Mouse (Mus musculus) limb, embryonic 12.5 days (tissue): ENCODE measurements around the gene Syk. TPM values are rescaled to one million over a fixed set of nuclear protein-coding genes. Genes with fewer than 3 reads are reported as not detected.
A peak's percentile ranks its signal among the peaks of the same experiment; 100 is the strongest.

Experiments used
- ATAC-seq: fragments of 200-750 bp; cut with Nextera tagmentation; 2 replicates; pipeline ENCODE4 v1.8.0; 2017; ENCODE audit warnings: low read depth, moderate TSS enrichment; ENCODE audit not compliant: insufficient number of reproducible peaks, insufficient read depth, low FRiP score, low TSS enrichment
- H3K27ac ChIP-seq: fragments of 300-500 bp; sonication (generic); 2 replicates; pipeline ENCODE4 v1.5.1; 2016; ENCODE audit warnings: mild to moderate bottlenecking, moderate library complexity
- H3K27me3 ChIP-seq: fragments of 300-500 bp; sonication (generic); 2 replicates; pipeline ENCODE4 v1.6.1; 2016; ENCODE audit warnings: mild to moderate bottlenecking, moderate library complexity
- H3K36me3 ChIP-seq: fragments of 300-500 bp; sonication (generic); 2 replicates; pipeline ENCODE4 v1.6.1; 2016; ENCODE audit warnings: mild to moderate bottlenecking, moderate library complexity
- H3K4me1 ChIP-seq: fragments of 300-500 bp; sonication (generic); replicated peaks from 2 replicates; pipeline ENCODE4 v1.6.1; 2016
- H3K4me2 ChIP-seq: fragments of 300-500 bp; sonication (generic); 2 replicates; pipeline ENCODE4 v1.6.1; 2016; ENCODE audit warnings: mild to moderate bottlenecking, moderate library complexity
- H3K4me3 ChIP-seq: fragments of 300-500 bp; sonication (generic); replicated peaks from 2 replicates; pipeline ENCODE4 v1.5.1; 2016; ENCODE audit warnings: mild to moderate bottlenecking
- H3K9ac ChIP-seq: fragments of 300-500 bp; sonication (generic); replicated peaks from 2 replicates; pipeline ENCODE4 v1.6.1; 2016; ENCODE audit warnings: mild to moderate bottlenecking, moderate library complexity
- H3K9me3 ChIP-seq: fragments of 300-500 bp; sonication (generic); 2 replicates; pipeline ENCODE4 v1.6.1; 2016; ENCODE audit warnings: mild to moderate bottlenecking, moderate library complexity
- WGBS: fragments of 180-500 bp; shearing (Covaris S2); methylation state at CpG from one replicate; pipeline ENCODE4 v1.1.7; 2016; 5-methylcytosine and 5-hydroxymethylcytosine counted together
- polyA plus RNA-seq: library from polyadenylated mRNA; unstranded; fragments of >200 nt; fragmentation: Nextera tagmentation; extraction: Ambion mirVana; gene quantifications from 2 replicates; pipeline ENCODE4 v1.2.1, GENCODE M21; 2016

Gene Syk
- polyA plus RNA-seq, 1 experiment from 2014 or later, result 2.4 TPM

DNA sequence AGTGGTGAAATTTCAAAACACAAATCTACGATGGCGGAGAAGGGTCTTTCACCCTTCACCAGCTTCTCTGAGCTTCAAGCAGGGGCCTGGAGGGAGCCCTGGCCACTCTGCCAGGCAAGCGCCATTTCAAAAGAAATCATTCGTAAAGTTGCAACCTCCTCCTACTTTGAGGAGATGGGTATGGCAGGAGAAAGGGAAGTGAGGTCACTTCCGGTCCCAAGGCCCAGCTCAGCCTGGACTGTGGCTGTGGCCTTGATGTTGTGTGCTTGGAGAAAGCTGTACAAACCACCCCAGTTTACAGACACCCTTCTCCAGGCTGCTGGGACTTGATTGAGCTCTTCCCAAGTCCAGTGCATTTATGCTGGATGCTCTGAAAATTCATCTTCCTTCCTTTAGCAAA, 36.5 kb downstream of the Syk start:
- Histone ChIP-seq H3K27me3 (no peaks in the 10 kb centered on the region), H3K4me2 (no peak overlapping the region), H3K4me3 (no peak overlapping the region), H3K36me3 (no peaks in the 10 kb centered on the region), H3K9me3 (no peaks in the 10 kb centered on the region), H3K4me1 (no peaks in the 10 kb centered on the region), H3K27ac (no peak overlapping the region), H3K9ac (no peak overlapping the region)
- no peak for ATAC-seq
- 89% methylated on average over 5 of the region's 5 CpGs for WGBS

DNA sequence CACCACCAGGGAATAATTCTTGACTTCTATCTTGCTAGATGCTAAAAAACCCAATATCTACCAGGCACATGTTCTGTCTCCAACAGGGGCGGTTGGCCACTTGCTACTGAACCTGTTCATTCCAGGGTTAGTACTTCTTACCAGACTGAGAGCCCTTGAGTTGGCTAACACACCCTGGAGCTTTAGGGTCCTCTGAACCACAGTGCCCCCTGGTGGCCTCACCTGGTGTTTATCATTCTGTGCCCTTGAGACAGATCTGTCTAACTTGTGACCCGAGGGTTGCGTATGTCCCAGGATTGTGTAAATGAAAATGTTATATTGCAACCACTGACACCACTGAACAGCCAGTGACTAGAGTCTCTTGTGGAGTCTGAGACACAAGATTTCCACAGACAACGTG, 41.1 kb downstream of the Syk start:
- Histone ChIP-seq H3K9ac (no peak overlapping the region), H3K4me3 (no peak overlapping the region), H3K4me1 (no peaks in the 10 kb centered on the region), H3K4me2 (no peak overlapping the region), H3K27ac (no peak overlapping the region), H3K9me3 (no peaks in the 10 kb centered on the region), H3K27me3 (no peaks in the 10 kb centered on the region), H3K36me3 (no peaks in the 10 kb centered on the region)
- ATAC-seq, result no peak
- 69% methylated on average over 4 of the region's 4 CpGs for WGBS

DNA sequence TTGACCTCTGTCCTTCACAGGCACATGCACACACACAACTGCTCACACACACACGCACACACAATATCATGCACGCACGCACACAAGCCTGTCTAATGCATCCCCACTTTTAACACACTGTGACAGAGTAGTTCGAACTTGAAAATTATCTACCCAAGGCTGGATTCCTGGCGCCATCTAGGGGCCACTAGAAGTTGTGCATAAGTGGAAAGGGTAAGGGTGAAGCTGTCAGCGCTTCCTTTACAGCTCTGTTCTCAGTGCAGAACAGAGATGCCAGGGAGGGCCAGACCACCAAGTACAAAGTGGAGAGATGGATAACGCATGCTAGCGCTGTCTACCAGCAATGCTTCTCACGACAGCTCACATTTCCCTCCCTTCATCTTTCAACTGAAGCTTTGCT, 45.6 kb downstream of the Syk start:
- 39% methylated on average over 9 of the region's 9 CpGs for WGBS
- H3K36me3 ChIP-seq, result no peaks in the 10 kb centered on the region
- no peak overlapping the region for H3K9ac ChIP-seq
- no peak overlapping the region for H3K4me3 ChIP-seq
- H3K27me3 ChIP-seq, result no peaks in the 10 kb centered on the region
- ATAC-seq, result no peak
- no peaks in the 10 kb centered on the region for H3K4me1 ChIP-seq
- no peaks in the 10 kb centered on the region for H3K9me3 ChIP-seq
- H3K27ac ChIP-seq, result no peak overlapping the region
- H3K4me2 ChIP-seq, result no peak overlapping the region

DNA sequence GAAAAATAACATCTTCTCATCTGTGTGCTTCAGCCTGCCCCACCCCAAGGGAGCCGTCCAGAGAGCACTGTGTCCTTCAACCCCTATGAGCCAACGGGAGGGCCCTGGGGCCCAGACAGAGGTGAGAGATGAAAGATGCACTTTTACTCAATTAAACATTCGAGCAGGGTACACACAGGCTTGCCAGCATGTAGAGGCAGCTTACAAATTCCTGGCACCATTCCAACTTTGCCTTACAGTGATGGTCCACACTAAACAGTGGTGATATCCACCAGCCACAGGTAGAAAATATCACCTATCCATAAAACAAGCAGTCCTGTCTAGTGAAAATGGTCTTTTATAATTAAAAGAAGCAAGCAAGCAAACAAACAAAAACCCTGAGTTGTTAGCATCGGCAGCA, 48.7 kb downstream of the Syk start:
- Histone ChIP-seq H3K27ac (no peak overlapping the region), H3K4me3 (no peak overlapping the region), H3K27me3 (no peaks in the 10 kb centered on the region), H3K9ac (no peak overlapping the region), H3K9me3 (no peaks in the 10 kb centered on the region), H3K4me2 (no peak overlapping the region), H3K36me3 (no peaks in the 10 kb centered on the region), H3K4me1 (no peaks in the 10 kb centered on the region)
- WGBS, result 61% methylated on average over 4 of the region's 4 CpGs
- ATAC-seq, result no peak; the same call in 1 of the 2 replicates

DNA sequence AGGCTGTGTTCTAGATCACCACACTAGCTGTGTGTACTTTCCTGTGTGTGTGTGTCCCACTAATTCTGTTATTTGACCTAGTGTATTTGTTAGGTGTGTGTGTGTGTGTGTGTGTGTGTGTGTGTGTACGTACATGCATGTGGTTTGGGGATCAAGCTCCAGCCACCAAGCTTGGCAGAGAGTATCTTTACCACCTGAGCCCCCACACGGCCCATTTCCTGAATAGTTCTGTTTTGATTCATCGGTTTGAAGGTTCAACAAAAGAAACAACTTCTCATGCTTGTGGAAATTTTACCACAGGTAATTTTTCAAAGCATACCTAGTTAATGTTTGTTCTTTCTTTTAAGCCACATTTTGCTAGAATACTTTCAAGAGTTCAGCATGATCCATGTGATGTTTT, 52.5 kb downstream of the Syk start:
- H3K9ac ChIP-seq, result no peak overlapping the region
- H3K4me2 ChIP-seq, result no peak overlapping the region
- no peaks in the 10 kb centered on the region; the same call in 1 of the 2 replicates for H3K27me3 ChIP-seq
- WGBS, result 81% methylated on average over 3 of the region's 3 CpGs
- no peak for ATAC-seq
- no peaks in the 10 kb centered on the region for H3K36me3 ChIP-seq
- H3K9me3 ChIP-seq, result no peaks in the 10 kb centered on the region
- H3K27ac ChIP-seq, result no peak overlapping the region
- no peak overlapping the region for H3K4me3 ChIP-seq
- H3K4me1 ChIP-seq, result no peaks in the 10 kb centered on the region

DNA sequence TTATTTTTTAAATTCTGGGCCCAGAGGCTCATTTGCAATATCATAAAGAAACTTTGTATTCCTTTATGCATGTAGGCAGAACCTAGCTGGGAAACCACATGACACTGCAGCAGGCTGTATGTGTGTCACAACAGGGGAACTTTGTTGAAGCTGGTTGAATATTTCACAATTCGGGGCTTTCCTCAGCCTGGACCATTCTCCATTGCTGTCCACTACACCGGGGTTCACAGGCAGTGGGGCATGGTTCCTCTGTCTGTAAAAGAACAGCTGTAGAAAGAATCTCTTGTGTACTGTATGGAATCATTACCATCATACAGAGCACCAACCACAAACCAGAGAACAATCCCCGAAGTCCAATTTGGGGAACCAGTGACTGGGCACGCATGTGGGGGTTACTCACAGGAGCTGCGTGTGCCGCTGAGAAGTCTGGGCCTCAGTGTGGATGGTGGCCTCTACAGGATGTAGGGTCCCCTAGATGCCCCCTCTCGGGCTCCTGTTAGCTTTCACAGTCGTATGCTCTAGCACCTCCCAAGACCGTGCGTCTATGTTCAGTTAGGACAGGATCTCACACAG, 53.3 kb downstream of the Syk start:
- Histone ChIP-seq H3K4me1 (no peaks in the 10 kb centered on the region), H3K4me3 (no peak overlapping the region), H3K36me3 (no peaks in the 10 kb centered on the region), H3K9ac (no peak overlapping the region), H3K27ac (no peak overlapping the region), H3K9me3 (no peaks in the 10 kb centered on the region), H3K27me3 (no peaks in the 10 kb centered on the region; the same call in 1 of the 2 replicates), H3K4me2 (no peak overlapping the region)
- no peak for ATAC-seq
- WGBS, result 85% methylated on average over 10 of the region's 10 CpGs

DNA sequence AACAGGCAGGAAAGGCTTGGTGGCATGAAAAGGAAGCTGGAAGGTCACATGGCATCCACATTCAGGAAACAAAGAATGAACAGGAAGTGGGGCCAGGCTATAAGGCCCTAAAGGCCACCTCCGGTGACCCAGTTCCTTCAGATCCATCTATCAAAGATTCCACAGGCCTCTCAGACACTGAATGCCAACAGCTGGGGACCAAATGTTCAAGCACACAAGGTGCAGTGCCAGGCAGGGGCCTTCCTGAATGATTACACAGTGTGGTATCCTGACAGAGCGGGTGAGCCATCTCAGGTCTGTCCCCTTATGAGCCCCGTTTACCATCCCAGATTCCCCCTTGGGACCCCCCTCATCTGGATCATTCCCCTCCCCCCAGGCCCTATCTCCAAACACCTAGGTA, 63.6 kb downstream of the Syk start:
- WGBS, result 70% methylated on average over 3 of the region's 3 CpGs
- H3K27ac ChIP-seq, result no peak overlapping the region
- no peak overlapping the region for H3K4me2 ChIP-seq
- H3K9me3 ChIP-seq, result no peaks in the 10 kb centered on the region
- H3K36me3 ChIP-seq, result no peaks in the 10 kb centered on the region
- no peak for ATAC-seq
- H3K4me1 ChIP-seq, result no peaks in the 10 kb centered on the region
- no peak overlapping the region for H3K9ac ChIP-seq
- H3K4me3 ChIP-seq, result no peak overlapping the region
- no peaks in the 10 kb centered on the region for H3K27me3 ChIP-seq

DNA sequence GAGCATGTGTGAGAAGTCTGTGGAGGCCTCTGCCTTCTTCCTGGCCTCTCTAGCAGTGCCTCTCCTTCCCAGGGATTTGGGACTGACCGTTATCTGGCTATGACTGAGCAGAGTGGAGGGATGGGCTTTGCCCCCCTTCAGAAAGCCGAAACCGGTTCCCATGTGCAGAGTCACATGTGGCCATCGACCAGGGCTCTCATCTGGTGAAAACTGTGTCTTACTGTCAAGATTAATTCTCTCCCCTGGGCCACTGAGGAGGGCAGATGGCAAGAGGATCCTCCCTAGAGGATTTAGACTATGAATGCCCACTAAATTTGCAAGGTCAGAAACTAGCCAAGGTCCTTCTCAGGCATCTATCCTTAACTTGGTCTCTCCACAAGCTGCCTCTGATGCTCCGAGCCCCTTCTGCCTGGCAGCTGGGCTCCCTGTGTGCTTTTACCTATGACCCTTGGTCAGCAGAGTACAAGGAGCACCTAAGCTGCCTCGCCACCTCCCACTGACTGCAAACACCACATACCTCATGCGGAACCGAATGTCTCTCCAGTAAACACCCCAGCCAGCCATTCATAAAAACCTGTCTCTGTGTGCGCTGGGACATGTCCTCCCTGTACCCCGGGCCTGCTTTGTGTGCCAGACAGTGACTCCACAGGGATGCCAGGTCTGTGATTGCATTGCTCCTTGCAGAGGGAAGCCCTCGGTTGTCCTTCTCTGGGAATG, 65.2 kb downstream of the Syk start:
- Histone ChIP-seq H3K36me3 (no peaks in the 10 kb centered on the region), H3K4me1 (peaks cover 6% of the 10 kb centered on the region; the same call in 1 of the 2 replicates), H3K9ac (no peak overlapping the region), H3K4me3 (no peak overlapping the region), H3K9me3 (no peaks in the 10 kb centered on the region), H3K4me2 (no peak overlapping the region), H3K27ac (no peak overlapping the region), H3K27me3 (no peaks in the 10 kb centered on the region)
- WGBS, result 67% methylated on average over 11 of the region's 11 CpGs
- no peak for ATAC-seq

DNA sequence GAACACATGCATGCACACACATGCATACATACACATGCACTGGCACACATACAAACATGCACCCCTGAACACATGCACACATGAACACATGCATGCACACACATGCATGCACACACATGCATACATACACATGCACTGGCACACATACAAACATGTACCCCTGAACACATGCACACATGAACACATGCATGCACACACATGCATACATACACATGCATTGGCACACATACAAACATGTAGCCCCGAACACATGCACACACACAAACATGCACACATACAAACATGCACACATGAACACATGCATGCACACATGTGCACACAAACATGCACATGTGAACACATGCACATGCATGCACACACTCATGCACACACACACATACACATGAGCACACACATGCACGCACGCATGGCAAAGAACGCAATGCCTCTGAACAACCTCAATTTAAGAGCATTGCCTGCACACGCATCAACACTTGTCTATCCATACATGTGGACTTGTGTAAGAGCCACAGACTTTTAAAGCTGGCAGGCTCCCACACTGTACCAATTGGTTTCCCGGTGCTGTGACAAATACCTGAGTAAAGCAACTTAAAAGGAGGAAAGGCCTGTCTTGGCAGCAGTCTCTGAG, 66.9 kb downstream of the Syk start:
- H3K4me3 ChIP-seq, result no peak overlapping the region
- no peak for ATAC-seq
- H3K9me3 ChIP-seq, result no peaks in the 10 kb centered on the region
- 0 out of 2 replicates have a peak, but pooled peaks cover 1% of the 10 kb centered on the region for H3K27me3 ChIP-seq
- WGBS, result 96% methylated on average over 6 of the region's 6 CpGs
- no peak overlapping the region for H3K9ac ChIP-seq
- no peak overlapping the region for H3K27ac ChIP-seq
- no peak overlapping the region for H3K4me2 ChIP-seq
- peaks cover 6% of the 10 kb centered on the region; the same call in 1 of the 2 replicates for H3K4me1 ChIP-seq
- H3K36me3 ChIP-seq, result no peaks in the 10 kb centered on the region

DNA sequence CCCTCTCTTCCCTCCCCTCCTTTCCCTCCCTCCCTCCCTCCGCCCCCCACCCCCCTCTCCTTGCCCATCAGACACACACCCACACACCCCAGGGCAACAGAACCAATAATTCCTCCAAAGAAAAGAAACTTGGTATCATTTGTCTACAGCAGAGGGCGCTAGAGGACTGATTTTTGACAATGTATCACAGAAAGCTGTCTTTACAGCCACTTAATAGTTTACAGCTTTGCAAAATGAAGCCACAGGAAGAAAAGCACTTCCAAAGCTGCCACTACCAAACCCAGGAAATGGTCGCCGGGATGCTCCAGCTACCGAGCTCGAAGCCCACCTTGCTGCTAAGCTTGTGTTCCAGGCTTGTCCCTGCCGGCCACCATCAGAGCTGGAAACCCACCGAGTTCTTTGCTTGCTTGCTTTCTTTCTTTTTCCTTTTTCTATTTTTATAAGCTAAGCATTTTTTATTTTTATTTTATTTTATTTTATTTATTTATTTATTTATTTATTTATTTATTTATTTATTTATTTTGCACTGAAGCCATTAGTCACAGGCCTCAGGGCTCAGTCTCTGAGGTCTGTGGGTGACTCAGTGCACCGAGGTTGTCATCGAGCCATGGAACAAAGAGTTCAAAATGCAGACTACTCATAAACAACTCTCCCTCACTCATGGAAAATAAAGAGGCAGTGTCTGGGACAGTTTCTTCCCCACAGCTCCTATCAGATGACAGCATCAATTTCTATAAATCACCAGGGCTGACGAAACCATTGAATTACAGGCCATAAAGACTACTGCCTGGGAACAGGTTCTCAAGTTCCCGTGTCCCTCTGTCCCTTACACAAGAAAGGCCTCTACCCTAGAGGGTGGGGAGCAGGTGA, 68.6 kb downstream of the Syk start:
- WGBS, result 19% methylated on average over 11 of the region's 12 CpGs
- peaks cover 6% of the 10 kb centered on the region; the same call in 1 of the 2 replicates for H3K4me1 ChIP-seq
- H3K9me3 ChIP-seq, result no peaks in the 10 kb centered on the region
- H3K27me3 ChIP-seq, result peaks cover 18% of the 10 kb centered on the region
- no peak overlapping the region for H3K27ac ChIP-seq
- H3K4me2 ChIP-seq, result peak overlapping the region; percentile 31; the same call in 1 of the 2 replicates
- no peak for ATAC-seq
- no peak overlapping the region for H3K9ac ChIP-seq
- H3K36me3 ChIP-seq, result no peaks in the 10 kb centered on the region
- H3K4me3 ChIP-seq, result no peak overlapping the region

DNA sequence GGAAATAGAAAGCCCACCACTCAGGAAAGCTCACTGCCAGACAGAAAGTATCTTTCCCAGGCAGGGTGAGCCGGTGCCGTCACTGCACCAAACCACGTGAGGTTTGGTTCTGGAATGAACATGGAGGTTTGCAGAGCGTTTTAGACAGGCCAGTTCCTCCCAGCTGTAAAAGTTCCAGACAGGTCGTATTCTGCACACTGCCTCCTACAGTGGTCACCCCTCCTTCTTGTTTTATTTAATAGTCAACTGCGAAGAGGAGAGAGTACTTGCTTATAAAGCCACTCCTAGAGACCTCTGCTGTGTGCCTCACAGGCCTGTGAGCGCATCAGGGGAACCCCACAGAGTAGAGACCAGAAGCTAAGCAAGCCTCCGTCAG, 69.3 kb downstream of the Syk start:
- H3K9me3 ChIP-seq, result no peaks in the 10 kb centered on the region
- no peaks in the 10 kb centered on the region for H3K36me3 ChIP-seq
- H3K4me2 ChIP-seq, result no peak overlapping the region
- no peak overlapping the region for H3K4me3 ChIP-seq
- H3K27me3 ChIP-seq, result peaks cover 19% of the 10 kb centered on the region
- 0 out of 2 replicates have a peak overlapping the region, but pooled peaks have one; percentile 29 for H3K27ac ChIP-seq
- peaks cover 6% of the 10 kb centered on the region; the same call in 1 of the 2 replicates for H3K4me1 ChIP-seq
- ATAC-seq, result no peak
- WGBS, result 54% methylated on average over 8 of the region's 8 CpGs
- H3K9ac ChIP-seq, result no peak overlapping the region
